Mouse (Mus musculus) splenic B cell, adult 2 months (primary cell): ENCODE data around the gene Cbx5.
A peak's percentile ranks its signal among the peaks of the same experiment; 100 is the strongest.

ENCODE experiments used
- DNase-seq: peaks from one replicate; pipeline ENCODE4 v3.0.0-alpha.2; 2011; ENCODE audit warnings: low read depth, low spot score
- H3K27me3 ChIP-seq: 2 replicates; pipeline ENCODE4 v1.6.1; 2012; ENCODE audit warnings: mild to moderate bottlenecking, low read length, moderate library complexity, mixed read lengths; ENCODE audit not compliant: control insufficient read depth, poor library complexity, insufficient read depth, severe bottlenecking
- H3K36me3 ChIP-seq: 2 replicates; pipeline ENCODE4 v1.6.1; 2012; ENCODE audit warnings: mild to moderate bottlenecking, low read length, moderate library complexity, mixed read lengths; ENCODE audit not compliant: control insufficient read depth, poor library complexity, insufficient read depth, severe bottlenecking

Cbx5 gene

GRCm38 (mm10) chr15:103178767-103179166 is 60.8 kb downstream of the Cbx5 start:
- Histone ChIP-seq H3K27me3 (no peaks in the 10 kb centered on the region), H3K36me3 (no peaks in the 10 kb centered on the region)
- DNase-seq = no peak

- H3K36me3 ChIP-seq = no peaks in the 10 kb centered on the region
- no peaks in the 10 kb centered on the region for H3K27me3 ChIP-seq
- peak; percentile 62 for DNase-seq
Measured at GRCm38 (mm10) chr15:103178137-103178536, 61.5 kb downstream of the Cbx5 start.

GRCm38 (mm10) chr15:103177611-103178041 is 62.0 kb downstream of the Cbx5 start:
- DNase-seq = no peak
- Histone ChIP-seq H3K36me3 (no peaks in the 10 kb centered on the region), H3K27me3 (no peaks in the 10 kb centered on the region)

- H3K36me3 ChIP-seq = no peaks in the 10 kb centered on the region
- DNase-seq = peak; percentile 90
- no peaks in the 10 kb centered on the region for H3K27me3 ChIP-seq
Measured at GRCm38 (mm10) chr15:103176874-103177421, 62.7 kb downstream of the Cbx5 start.

GRCm38 (mm10) chr15:103173251-103173650 is 66.4 kb downstream of the Cbx5 start:
- no peaks in the 10 kb centered on the region for H3K36me3 ChIP-seq
- H3K27me3 ChIP-seq = no peaks in the 10 kb centered on the region
- DNase-seq = no peak

GRCm38 (mm10) chr15:103172537-103172936 is 67.1 kb downstream of the Cbx5 start:
- no peaks in the 10 kb centered on the region for H3K36me3 ChIP-seq
- peak; percentile 78 for DNase-seq
- no peaks in the 10 kb centered on the region for H3K27me3 ChIP-seq

GRCm38 (mm10) chr15:103171276-103171675 is 68.3 kb downstream of the Cbx5 start:
- no peaks in the 10 kb centered on the region for H3K36me3 ChIP-seq
- DNase-seq = no peak
- H3K27me3 ChIP-seq = no peaks in the 10 kb centered on the region

GRCm38 (mm10) chr15:103170316-103170679 is 69.3 kb downstream of the Cbx5 start:
- peak; percentile 56 for DNase-seq
- no peaks in the 10 kb centered on the region for H3K27me3 ChIP-seq
- H3K36me3 ChIP-seq = no peaks in the 10 kb centered on the region

- Histone ChIP-seq H3K27me3 (no peaks in the 10 kb centered on the region), H3K36me3 (no peaks in the 10 kb centered on the region)
- no peak for DNase-seq
Measured at GRCm38 (mm10) chr15:103169612-103170315, 69.9 kb downstream of the Cbx5 start.

- no peaks in the 10 kb centered on the region for H3K27me3 ChIP-seq
- H3K36me3 ChIP-seq = no peaks in the 10 kb centered on the region
- DNase-seq = peak; percentile 62
Measured at GRCm38 (mm10) chr15:103168801-103169611, 70.6 kb downstream of the Cbx5 start.

- no peak for DNase-seq
- no peaks in the 10 kb centered on the region for H3K36me3 ChIP-seq
- H3K27me3 ChIP-seq = no peaks in the 10 kb centered on the region
Measured at GRCm38 (mm10) chr15:103167786-103168185, 71.8 kb downstream of the Cbx5 start.

GRCm38 (mm10) chr15:103167042-103167615 is 72.5 kb downstream of the Cbx5 start, which contains the start of gene Smug1:
Smug1 (minus strand) TSS chr15:103167092.
- Histone ChIP-seq H3K36me3 (no peaks in the 10 kb centered on the region), H3K27me3 (no peaks in the 10 kb centered on the region)
- DNase-seq = no peak

- no peak for DNase-seq
- no peaks in the 10 kb centered on the region for H3K27me3 ChIP-seq
- H3K36me3 ChIP-seq = 0 out of 2 replicates have a peak, but pooled peaks cover 1% of the 10 kb centered on the region
Measured at GRCm38 (mm10) chr15:103165924-103166323, 73.7 kb downstream of the Cbx5 start.

GRCm38 (mm10) chr15:103165379-103165778 is 74.2 kb downstream of the Cbx5 start:
- no peaks in the 10 kb centered on the region for H3K27me3 ChIP-seq
- DNase-seq = peak; percentile 87
- H3K36me3 ChIP-seq = 0 out of 2 replicates have a peak, but pooled peaks cover 1% of the 10 kb centered on the region
